Mouse (Mus musculus): ENCODE measurements around the gene Gskip.

The Gskip gene

DNA sequence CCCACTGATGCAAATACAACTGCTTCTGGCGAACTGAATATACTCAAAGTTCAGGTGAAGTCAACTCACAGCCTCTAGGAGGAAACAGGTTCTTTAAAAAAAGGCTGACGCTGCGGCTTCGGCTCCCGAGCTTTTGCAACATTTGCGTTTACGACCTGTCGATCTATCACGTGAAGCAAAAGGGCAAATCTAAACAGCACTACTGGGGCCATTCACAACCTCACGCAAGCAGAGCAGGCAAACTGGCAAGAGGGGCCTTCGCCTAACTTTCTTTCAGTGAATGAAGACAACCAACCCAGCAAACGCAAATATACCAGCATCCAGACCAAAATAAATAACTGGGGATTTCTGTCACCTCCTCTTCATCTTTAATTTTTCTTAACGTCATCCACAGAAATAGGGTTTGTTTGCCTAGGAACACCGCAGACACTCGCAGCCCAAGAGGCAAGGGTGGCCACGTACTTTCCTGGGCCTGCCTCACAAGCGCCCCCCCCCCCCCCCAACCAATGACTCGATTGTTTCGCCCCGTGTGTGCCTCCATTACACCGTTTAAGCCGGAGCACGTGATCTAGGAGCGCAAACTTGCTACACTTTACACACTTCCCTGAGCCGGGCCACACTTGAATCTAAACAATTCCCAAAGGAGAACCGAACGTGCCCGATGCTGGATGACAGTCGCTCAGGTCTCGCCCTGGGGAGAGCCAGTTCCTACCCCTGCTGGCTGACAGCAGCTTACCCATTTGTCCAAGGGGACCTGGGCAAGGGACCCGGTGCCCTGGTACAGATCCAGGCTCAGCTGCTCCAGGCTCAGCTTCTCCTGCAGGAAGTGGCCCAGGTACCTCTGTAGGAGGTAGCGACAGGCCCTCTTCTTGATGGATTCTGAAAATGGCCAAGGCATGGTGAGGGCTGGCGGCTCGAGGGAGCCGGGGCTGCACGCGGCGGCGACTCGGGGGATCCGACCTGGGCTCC lies at the start of gene Gskip:
Gene Gskip (plus strand): TSS at position 897 of the 969 bp plus-strand sequence.
- in situ Hi-C loops (cut with MboI): loop anchor here (10.0 kb wide), 1 partner anchor 101 kb away; the partner anchor contains the start of gene Papola

DNA sequence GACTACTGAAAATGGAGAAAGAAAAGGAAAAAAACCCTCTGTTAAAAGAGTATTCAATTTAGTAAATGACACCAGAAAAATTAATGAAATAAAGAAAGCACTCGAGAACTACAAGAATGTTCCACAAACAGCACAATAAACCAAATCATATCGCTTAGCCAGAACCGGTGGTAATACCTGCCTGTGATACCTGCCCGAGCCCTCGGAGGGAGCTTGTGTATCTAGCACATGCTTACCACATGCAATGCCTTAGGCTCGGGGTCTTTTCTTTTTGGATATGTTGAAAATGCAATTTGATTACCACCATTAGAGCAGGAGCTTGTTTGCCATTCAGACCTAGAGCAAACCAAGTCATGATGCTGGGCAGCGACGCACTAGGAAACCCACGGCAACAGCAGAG lies 48.1 kb upstream of the Gskip start:
- in situ Hi-C loops (cut with MboI): no loop called here

DNA sequence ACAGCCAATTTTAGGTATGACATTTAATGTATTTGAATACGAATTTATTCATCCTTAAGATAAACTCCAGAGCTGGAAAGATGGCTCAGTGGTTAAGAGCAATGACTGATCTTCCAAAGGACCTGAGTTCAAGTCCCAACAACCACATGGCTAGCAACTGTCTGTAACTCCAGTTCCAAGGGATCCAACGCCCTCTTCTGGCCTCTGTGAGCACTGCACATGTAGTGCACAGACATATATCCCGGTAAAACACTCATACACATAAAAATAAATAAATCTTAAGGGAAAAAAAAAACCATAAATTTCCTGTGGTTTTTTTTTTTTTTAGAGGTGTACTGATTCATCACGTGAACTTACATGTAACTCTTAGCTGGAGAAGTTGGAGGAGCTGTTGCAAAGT lies 47.1 kb upstream of the Gskip start:
- in situ Hi-C loops (cut with MboI): no loop called here

DNA sequence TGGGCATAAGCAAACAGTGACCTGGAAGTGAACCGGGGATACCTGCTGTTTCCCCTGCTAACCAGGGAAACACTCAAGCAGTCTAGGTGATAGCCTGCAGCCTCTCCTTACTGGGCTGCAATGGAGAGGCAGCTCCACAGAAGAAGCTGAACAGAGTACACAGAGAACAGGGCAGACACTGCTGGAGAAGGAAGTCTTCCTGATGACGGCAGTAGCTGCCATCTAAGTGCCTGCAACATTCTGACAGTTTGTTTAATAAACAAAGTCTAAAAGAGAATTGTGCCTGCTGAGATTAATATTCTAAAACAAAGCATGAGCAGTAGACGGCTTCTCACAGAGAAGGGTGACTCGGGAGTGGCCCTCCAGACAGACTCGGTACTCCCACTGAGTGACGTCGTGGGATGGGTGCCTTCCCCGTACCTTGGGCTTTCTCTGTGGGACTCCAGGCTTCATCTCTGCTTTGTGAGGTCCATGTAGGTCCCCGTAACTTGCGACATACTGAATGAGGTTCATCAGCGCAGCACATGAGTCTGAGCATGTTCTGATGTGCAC lies 41.8 kb upstream of the Gskip start:
- in situ Hi-C loops (cut with MboI): no loop called here

DNA sequence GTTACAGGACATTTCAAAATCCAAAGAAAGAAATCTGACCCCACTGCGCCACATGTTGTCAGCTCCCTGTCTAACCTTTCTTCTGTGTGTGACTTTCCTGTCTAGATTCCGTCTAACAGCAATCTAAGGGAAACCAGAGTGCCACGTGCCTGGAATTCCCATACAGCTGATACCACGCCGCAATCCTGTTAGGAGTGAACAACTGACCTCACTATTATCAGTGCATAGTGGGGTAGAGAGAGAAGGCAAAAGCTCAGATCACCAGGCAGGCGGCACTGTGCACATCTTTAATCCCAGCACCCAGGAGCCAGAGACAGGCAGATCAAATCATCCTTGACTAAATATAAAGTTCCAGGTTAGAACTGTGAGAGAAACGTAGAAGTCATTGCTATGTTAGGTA lies 28.8 kb upstream of the Gskip start:
- in situ Hi-C loops (cut with MboI): no loop called here

DNA sequence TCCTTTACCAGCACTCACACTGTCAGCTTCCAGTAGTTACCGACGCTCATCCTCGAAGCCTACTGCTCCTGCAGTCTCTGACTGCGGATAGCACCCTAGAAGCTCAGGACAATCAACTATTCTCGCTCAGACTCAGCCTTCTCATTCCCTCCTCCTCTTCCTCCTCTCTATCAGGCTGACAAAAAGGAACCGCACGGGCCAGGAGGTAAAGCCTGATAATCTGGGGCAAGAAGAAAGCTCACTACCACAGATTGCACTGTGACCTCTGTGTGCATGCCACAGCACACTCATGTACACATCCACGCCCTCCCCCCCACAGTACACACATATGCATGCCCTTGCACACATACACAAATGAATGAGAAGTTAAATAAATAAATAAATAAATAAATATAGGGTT lies 8.4 kb upstream of the Gskip start:
- in situ Hi-C loops (cut with MboI): no loop called here

DNA sequence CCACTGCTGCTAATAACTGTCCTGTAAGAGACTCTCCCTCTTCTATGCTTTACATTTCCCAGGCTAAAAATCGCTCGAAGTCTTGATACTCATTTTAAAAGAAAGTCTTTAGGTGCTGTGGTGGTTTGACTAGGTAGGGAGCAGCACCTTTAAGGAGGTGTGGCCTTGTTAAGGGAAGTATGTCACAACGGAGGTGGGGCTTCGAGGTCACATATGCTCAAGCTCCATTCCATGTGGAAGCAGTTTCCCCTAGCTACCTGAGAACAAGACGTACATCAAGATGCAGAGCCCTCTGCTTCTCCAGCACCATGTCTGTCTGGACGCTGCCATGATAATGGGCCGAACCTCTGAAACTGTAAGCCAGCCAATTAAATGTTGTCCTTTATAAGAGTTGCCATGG lies 6.4 kb upstream of the Gskip start:
- in situ Hi-C loops (cut with MboI): no loop called here

DNA sequence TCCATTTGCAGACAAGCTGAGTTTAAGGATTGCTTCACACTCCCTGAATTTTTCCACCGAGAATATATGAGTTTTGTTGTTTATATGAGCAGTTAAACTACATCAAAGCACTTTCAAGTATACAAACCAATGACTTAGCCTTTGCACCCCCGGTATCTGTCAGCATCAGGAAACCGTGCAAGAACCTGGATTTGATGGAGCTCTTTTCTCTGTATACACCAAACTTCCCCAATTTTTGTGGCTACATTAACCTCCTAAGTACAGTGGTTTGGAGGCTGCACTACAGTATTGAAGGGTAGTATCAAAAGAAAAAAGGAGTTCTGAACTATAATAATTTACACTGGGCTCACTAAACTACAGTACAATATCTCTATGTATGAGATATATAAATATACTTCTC lies 5.9 kb upstream of the Gskip start:
- in situ Hi-C loops (cut with MboI): no loop called here

DNA sequence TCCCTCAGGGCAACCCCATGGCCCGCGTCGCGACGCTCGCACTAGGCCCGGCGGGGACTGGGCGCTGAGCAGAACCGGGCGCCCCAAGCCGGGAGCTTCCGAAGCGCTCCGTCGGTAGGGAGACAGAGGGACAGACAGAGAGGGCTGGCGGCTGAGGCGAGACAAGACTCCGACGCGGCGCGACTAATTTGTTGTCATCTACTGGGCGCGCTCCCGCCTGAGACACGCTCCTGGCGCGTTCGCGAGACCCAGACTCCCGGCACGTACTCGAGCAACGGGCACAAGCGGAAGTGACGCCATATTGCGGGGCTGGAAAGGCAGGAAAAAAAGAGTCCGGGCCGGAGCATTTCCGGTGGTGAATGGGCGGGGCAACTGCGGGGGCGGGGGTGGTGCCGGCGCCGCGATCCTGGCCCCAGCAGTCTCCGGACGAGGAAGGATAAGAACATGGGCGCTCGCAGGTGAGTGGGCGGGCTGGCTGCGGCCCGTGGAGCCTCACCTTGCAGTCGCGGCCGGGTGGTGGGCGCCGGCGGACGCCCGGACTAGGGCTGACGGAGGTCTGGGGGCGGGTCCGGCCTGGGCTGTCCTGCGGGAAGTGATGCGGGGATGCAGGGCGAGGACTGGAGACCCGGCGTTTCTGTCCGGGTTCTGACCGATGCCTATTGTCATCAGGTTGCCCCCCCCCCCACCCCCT lies 517 bp downstream of the Gskip start, which contains the start of gene Atg2b:
Gene Atg2b (minus strand): TSS at position 211 of the 691 bp plus-strand sequence.
- in situ Hi-C loops (cut with MboI): loop anchor here (10.0 kb wide), 1 partner anchor 100 kb away; the partner anchor contains the start of gene Papola

DNA sequence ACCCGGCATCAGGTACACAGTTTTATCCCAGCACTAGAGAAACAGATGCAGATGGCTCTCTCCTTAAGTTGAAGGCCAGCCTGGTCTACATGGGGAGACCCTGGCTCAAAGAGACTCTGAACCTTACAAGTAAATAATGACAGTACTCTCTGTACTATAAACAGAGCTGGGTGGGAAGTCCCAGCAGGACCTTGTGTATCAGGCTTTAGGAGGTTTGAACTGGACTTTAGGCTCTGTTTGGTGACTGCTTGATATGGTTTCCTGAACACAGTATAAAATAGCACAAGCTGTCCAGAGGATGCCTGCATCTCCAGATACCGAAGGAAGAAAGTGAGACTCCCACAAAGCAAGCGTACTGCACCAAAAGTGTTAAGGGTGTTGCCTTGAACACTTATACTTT lies 2.2 kb downstream of the Gskip start:
- in situ Hi-C loops (cut with MboI): loop anchor here (10.0 kb wide), 1 partner anchor 98 kb away; the partner anchor contains the start of gene Papola

DNA sequence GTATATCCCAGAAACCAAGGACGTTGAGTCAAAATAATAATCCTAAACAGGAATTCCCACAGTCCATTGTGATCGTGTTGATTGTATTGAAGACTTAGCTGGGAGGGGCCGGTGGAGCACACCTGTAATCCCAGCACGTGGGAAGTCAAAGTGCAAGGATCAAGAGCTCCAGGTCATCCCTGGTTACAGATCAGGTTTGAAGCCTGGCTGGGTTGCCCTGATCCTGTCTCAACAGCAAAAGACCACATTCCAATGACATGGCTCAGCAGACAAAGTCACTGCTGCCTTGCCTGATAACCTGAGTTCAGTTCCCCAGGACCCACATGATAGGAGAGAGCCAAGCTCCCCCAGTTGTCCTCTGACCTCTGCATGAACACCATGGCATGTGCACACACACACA lies 2.8 kb downstream of the Gskip start:
- in situ Hi-C loops (cut with MboI): loop anchor here (10.0 kb wide), 1 partner anchor 97 kb away; the partner anchor contains the start of gene Papola

DNA sequence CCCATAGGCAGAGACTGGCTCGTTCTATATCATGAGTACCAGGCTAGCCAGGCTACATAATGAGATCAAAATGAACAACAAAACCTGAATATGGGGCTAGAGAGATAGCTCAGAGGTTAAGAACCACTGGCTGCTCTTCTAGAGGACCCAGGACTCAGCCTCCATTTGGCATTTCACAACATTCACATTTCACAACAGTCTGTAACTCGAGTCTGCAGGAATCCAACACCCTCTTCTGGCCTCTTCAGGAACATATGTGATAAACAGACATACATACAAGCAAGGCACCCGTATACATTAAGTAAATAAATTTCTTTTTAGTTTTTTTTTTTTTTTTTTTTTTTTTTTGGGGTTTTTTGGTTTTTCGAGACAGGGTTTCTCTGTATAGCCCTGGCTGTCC lies 3.9 kb downstream of the Gskip start:
- in situ Hi-C loops (cut with MboI): loop anchor here (10.0 kb wide), 1 partner anchor 96 kb away; the partner anchor contains the start of gene Papola

DNA sequence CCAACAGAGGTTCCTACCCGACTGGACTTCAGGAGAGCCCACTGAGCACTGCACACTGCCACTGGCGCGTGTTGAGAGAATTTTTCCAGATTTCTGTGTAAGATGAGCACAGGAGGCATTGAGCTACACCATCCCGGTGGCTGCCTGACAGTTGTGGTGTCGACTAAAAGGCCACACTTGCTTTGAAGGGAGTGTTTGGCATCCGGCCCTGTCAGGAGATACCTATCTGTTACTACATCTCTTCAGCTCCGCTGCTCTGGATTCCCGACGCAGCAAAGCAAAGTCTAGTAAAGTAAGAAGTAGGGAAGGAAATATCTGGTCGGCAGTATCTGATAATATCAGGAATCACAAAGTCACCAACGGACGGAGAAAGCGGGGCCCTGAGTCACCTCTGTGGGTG lies 4.8 kb downstream of the Gskip start:
- in situ Hi-C loops (cut with MboI): loop anchor here (10.0 kb wide), 1 partner anchor 95 kb away; the partner anchor contains the start of gene Papola

DNA sequence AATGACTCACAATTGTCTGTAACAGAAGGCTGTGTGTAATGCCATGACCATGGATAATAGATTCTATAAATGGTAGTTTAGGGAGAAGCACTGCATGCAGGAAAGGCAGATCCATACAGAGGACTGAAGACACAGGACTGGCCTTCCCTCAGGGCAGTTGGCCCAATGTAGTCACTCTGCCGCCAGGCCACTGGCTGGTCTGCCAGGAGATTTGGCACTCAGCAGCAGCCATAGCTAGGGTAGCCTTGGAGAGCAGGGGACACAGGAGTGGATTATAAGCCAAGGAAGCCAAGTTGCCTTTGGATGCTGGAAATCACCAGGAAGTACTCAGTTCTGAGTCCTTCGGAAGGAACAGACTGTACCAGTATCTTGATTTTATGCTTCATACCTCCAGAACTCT lies 9.4 kb downstream of the Gskip start:
- in situ Hi-C loops (cut with MboI): no loop called here

DNA sequence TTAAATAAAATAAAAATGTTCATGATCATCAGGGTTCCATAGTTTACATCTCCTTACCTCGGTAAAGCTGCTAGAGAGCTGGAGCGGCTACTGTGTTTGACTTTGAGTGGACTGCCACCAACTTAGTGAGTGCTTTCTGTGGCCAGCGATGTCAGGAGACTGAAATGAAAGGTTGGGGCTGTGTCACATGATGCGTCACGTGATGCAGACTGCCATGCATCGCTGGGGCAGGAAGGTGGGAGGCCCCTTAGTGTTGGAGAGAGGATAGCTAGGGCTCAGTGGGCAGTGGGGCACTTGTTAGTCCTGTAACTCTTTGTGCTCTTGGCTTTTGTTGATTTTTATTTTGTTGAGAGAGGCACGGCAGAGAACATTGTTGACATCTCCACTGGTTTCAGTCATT lies 11.2 kb downstream of the Gskip start:
- in situ Hi-C loops (cut with MboI): no loop called here

DNA sequence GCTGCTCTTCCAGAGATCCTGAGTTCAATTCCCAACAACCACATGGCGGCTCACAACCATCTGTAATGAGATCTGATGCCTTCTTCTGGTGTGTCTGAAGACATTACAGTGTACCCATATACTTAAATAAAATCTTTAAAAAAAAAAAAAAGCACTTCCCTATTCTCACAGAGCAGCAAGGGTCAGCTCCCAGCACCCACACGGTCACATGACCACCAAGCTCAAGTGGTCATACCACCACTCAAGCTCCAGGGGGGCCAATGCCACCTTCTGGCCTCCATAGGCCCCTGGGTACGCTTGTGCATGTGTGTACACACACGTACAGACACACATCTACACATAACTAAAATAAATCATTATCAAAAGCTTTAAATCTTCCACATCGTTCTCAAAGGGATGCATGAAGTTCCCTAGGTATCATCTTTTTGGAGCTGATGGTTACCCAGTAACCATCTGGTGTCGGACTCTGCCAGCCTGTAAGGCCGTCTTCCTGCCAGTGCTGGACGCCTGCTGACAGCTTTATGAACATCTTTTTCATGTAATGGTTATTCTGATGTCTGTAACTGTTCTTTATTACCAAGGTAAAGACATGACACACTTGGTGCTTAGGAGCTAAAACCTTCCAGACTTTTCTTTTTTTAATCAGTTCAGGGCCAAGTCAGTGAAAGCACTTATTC lies 12.6 kb downstream of the Gskip start:
- in situ Hi-C loops (cut with MboI): no loop called here

DNA sequence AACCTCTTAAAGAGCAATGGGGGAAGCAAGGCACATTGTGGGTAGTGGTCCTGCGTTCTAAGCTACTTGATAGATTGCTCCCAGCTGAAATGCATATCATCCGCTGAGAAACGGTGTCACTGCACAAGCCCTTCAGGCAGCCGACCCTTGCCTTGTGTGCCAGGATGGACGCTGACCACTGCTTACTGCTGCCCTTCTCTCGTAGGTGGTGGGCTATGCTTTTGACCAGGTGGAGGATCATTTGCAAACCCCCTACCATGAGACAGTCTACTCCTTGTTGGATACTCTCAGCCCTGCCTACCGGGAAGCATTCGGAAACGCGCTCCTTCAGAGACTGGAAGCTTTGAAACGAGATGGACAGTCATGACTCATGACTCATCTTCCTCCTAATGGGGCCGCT lies 15.8 kb downstream of the Gskip start:
- in situ Hi-C loops (cut with MboI): no loop called here

DNA sequence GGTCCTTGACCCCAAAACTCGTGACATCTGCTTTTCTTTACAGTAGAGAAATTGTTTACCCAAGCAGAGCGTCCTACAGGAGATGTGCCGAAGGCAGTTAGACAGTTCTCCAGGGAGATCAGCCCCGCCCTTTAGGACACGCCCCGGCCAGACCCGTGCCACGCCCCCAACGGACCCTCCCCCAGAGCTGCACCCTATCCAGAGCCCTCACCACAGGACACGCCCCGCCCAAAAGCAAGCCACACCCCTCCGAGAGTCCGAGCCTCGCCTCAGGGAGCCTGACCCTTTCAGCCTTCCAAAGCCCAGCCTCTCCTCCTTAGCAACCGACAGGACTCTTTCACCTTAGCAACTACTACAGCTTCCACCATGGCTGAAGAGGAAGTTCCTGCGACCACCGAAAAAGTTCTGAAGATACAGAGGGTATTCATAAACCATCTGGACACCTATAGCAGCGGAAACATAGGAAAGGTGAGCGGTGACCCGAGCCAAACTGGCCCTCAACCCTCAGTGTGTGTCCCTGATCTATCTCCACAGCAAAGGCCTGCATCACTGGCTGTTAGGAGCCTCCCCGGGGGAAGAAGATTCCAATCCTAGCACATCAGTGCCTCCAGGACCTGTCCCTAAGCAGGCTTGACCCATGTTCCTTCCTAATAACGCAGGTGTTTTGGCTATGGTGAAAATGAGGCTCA lies 21.3 kb downstream of the Gskip start, which contains the start of gene Ak7:
Gene Ak7 (plus strand): TSS at position 178 of the 689 bp plus-strand sequence.
- in situ Hi-C loops (cut with MboI): no loop called here

DNA sequence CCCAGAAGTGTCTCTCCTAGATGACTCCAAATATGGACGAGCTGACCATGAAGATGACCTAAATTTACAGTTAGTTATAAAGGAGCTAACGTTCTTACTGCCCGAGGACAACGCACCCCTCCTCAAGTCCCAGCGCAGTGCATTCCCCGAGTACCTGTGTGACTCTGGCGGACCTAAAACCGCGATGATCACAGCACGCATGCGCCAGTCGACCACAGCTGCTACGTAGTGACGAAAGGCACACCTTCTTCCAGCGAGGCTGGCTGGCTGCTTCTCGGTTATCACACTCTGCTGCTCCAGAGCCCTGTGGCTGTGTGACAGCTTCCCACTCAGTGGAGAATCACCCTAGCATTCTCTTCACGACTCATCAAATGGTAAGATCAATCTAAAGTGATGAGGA lies 34.0 kb downstream of the Gskip start:
- in situ Hi-C loops (cut with MboI): no loop called here

DNA sequence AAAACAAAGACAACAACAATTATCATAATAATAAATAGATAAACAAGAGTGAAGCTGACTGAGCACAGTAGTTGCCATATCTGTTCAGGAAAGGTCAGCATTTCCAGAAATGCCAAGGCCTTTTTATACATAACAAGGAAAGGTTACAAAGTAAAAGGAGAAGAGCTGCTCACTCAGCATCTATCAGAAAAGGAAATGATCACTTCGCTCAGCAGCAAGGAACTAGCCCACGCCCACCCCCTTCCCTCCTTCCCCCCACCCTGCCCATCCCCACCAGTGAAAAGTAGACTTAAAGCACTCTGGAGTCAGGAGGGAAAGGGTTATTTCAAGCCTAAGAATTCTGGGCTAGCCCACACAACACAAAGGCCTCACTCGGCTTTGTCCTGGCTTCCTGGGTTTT lies 35.6 kb downstream of the Gskip start:
- in situ Hi-C loops (cut with MboI): no loop called here

All from mature B cell (primary cell).